In the genomic region with DNA sequence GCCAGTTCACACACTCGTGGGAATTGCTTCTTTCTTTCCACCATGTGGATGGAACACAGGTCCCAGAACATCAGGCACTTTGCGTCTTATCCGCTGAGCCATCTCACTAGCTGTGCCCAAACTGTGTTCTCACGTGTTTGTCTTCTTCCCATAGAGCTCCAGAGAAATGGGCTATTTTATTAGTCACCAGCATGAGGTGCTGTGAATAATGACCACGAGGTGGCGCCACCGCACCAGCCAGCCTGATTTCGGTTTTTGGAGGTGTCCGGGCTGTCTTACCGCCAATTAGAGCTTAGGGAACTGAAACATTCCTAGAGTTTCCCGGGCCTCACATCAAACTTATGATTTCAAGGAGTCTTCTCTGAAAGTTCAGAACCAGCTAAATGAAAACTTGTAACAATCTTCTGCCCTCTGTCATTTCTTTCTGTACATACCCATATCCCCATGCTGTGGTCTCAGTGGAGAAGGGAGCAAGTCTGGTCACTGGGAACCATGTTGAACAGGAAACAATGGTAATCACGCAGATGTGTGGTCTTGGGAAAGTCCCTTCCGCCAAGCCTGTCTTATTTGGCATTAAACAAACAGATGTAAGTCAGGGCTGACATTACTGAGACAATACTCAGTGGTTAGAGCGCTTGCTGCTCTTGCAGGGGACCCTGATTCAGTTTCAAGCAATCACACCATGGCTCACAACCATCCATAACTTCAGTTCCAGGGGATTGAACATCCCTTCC, we compare ENCODE assay signal across 8 mouse cellular contexts. TPM values are rescaled to one million over a fixed set of nuclear protein-coding genes. Genes with fewer than 3 reads are reported as not detected.
A peak's percentile ranks its signal among the peaks of the same experiment; 100 is the strongest.
DNase-seq lines count a peak whose midpoint lies in the region; ATAC-seq and TF ChIP-seq lines count a peak whose summit lies in the region.

No protein-coding gene starts in this region.

- no peak overlapping the region for H3K9ac ChIP-seq in lung, postnatal 0 days (replicated peaks; ENCODE audit: low read depth)

- 26% methylated on average over 14 of the region's 14 CpGs for WGBS in lung, postnatal 0 days

- no peaks in the 10 kb centered on the region for H3K27me3 ChIP-seq in lung, postnatal 0 days (replicated peaks; ENCODE audit: insufficient read depth, low read length)

- ATAC-seq in lung, postnatal 0 days: no peak

- no peak overlapping the region for H3K4me3 ChIP-seq in lung, postnatal 0 days (ENCODE audit: low read depth, low read length)

- no peaks in the 10 kb centered on the region for H3K4me1 ChIP-seq in lung, postnatal 0 days (ENCODE audit: insufficient read depth, low read depth, low read length)

- TF ChIP-seq EP300 in lung, postnatal 0 days (IDR thresholded peaks at IDR 0.05): no peak

- peak; percentile 41 for DNase-seq in cerebellum, adult 8-10 months
- DNase-seq in cerebellum, adult 9-11 months: no peak
- DNase-seq in ovary, postnatal 10 days (ENCODE audit: low spot score): peak; percentile 39
- DNase-seq in ovary, adult 18-20 months (ENCODE audit: low spot score): no peak
- DNase-seq in cerebellum, postnatal 25 days: peak; percentile 60 to 72
- DNase-seq in heart, postnatal 14 days: peak; percentile 59 to 77
- peak; percentile 63 for DNase-seq in lung, postnatal 0 days (ENCODE audit: low spot score)
- peak; percentile 60 for DNase-seq in spleen, adult 12 weeks (ENCODE audit: low spot score)

- no peaks in the 10 kb centered on the region for H3K36me3 ChIP-seq in lung, postnatal 0 days (ENCODE audit: insufficient read depth, low read length)

- intact Hi-C loops in heart, postnatal 14 days (cut with DNase I): loop anchor here (1.0 kb wide), 1 partner anchor 203 kb away; no protein-coding TSS in a partner anchor

- peak; percentile 86 for TF ChIP-seq CTCF in lung, postnatal 0 days (IDR thresholded peaks at IDR 0.05)

- H3K4me2 ChIP-seq in lung, postnatal 0 days (replicated peaks; ENCODE audit: low read depth, low read length): no peak overlapping the region

- no peak overlapping the region for H3K27ac ChIP-seq in lung, postnatal 0 days (ENCODE audit: low read length)

- no peaks in the 10 kb centered on the region for H3K9me3 ChIP-seq in lung, postnatal 0 days (ENCODE audit: low read length)

RNA-seq across cellular contexts. Expression of a gene that starts 10.4 kb away (rescaled TPM):
- total RNA-seq in heart, postnatal 14 days (2021): under 1 TPM; 0.39 to 0.81 TPM
- 1.6 and 1.8 TPM in 2 replicates for polyA plus RNA-seq in lung, postnatal 0 days (2015; fragmentation: Nextera tagmentation; extraction: Ambion mirVana)

RNA-seq across cellular contexts. Expression of a gene that starts 11.8 kb away (rescaled TPM):
- total RNA-seq in heart, postnatal 14 days (2021): 10 to 100 TPM; 33.0 to 33.1 TPM
- 10.8 and 12.4 TPM in 2 replicates for polyA plus RNA-seq in lung, postnatal 0 days (2015; fragmentation: Nextera tagmentation; extraction: Ambion mirVana)

Comparison
In these comparisons a context has a peak if more than half of its experiments do, and no peak if none do; other contexts are left out.
1. DNase-seq: peak in cerebellum, adult 8-10 months (single experiment), ovary, postnatal 10 days (single experiment), cerebellum, postnatal 25 days (2 of 2), heart, postnatal 14 days (2 of 2), lung, postnatal 0 days (single experiment) and spleen, adult 12 weeks (single experiment); none in cerebellum, adult 9-11 months (single experiment) and ovary, adult 18-20 months (single experiment).